Comparison of ENCODE assay signal across 22 mouse cellular contexts in genomic region chr3:59125783-59126555, GRCm38 (mm10). TPM values are rescaled to one million over a fixed set of nuclear protein-coding genes. Genes with fewer than 3 reads are reported as not detected.
A peak's percentile ranks its signal among the peaks of the same experiment; 100 is the strongest.
DNase-seq lines count a peak whose midpoint lies in the region; ATAC-seq lines count a peak whose summit lies in the region.
"Had no signal": no experiment of that assay in that cellular context is flagged by ENCODE, and none has a peak within 500 bp of the region (broad histone marks: within the 10 kb centered on the region; RNA-seq: fewer than 3 reads in every experiment).

No protein-coding gene starts in this region.

- no peak overlapping the region for H3K4me2 ChIP-seq in lung, embryonic 16.5 days (ENCODE audit: low read depth, low read length)
- H3K4me2 ChIP-seq in liver, embryonic 13.5 days = no peak overlapping the region
- H3K4me2 ChIP-seq: heart, embryonic 11.5 days; kidney, embryonic 15.5 days had no signal

- H3K4me1 ChIP-seq in heart, embryonic 10.5 days = peaks cover 29% of the 10 kb centered on the region
- peaks cover 30% of the 10 kb centered on the region for H3K4me1 ChIP-seq in lung, embryonic 16.5 days (replicated peaks; ENCODE audit: control insufficient read depth, insufficient read depth, low read length)
- H3K4me1 ChIP-seq in liver, embryonic 13.5 days (replicated peaks) = peaks cover 56% of the 10 kb centered on the region

- no peak overlapping the region for H3K4me3 ChIP-seq in heart, embryonic 10.5 days
- no peak overlapping the region for H3K4me3 ChIP-seq in lung, embryonic 16.5 days (ENCODE audit: low read length)
- H3K4me3 ChIP-seq in liver, embryonic 13.5 days (replicated peaks) = no peak overlapping the region
- H3K4me3 ChIP-seq: hindbrain, embryonic 10.5 days; kidney, embryonic 15.5 days; limb, embryonic 10.5 days; myocyte had no signal

- no peak for ATAC-seq in lung, embryonic 16.5 days (ENCODE audit: low read depth)
- peak; percentile 54 for ATAC-seq in liver, embryonic 13.5 days (ENCODE audit: low read depth)

- DNase-seq in heart, embryonic 10.5 days (ENCODE audit: low spot score) = no peak
- no peak for DNase-seq in heart, postnatal 10 days
- DNase-seq in lung, postnatal 14 days = no peak
- no peak for DNase-seq in liver, embryonic 13.5 days
- no peak for DNase-seq in layer of hippocampus, adult 9-11 months
- DNase-seq in gastrocnemius, postnatal 36 days = no peak
- DNase-seq: cerebellum, adult 9-10 months; gastrocnemius, postnatal 14 days; layer of hippocampus, postnatal 36 days; lung, postnatal 4 days; midbrain, embryonic 14.5 days; retina, postnatal 1 day; right cerebral cortex, postnatal 4 days; thymus, postnatal 25 days had no signal

- H3K27ac ChIP-seq in heart, embryonic 10.5 days = peak overlapping the region; percentile 16; the same call in 1 of the 2 replicates
- peak overlapping the region; percentile 51; the same call in 1 of the 2 replicates for H3K27ac ChIP-seq in lung, embryonic 16.5 days (ENCODE audit: low read length)
- peak overlapping the region; percentile 56; the same call in 1 of the 2 replicates for H3K27ac ChIP-seq in liver, embryonic 13.5 days
- H3K27ac ChIP-seq: hindbrain, embryonic 10.5 days; kidney, embryonic 15.5 days; limb, embryonic 10.5 days had no signal

- no peak overlapping the region for H3K9ac ChIP-seq in lung, embryonic 16.5 days (ENCODE audit: low read length)
- no peak overlapping the region for H3K9ac ChIP-seq in liver, embryonic 13.5 days
- H3K9ac ChIP-seq: kidney, embryonic 15.5 days had no signal

- no peaks in the 10 kb centered on the region for H3K27me3 ChIP-seq in heart, embryonic 10.5 days (ENCODE audit: insufficient read depth, poor library complexity, severe bottlenecking)
- H3K27me3 ChIP-seq in lung, embryonic 16.5 days (ENCODE audit: control insufficient read depth, insufficient read depth, low read depth, low read length) = no peaks in the 10 kb centered on the region
- H3K27me3 ChIP-seq in liver, embryonic 13.5 days = no peaks in the 10 kb centered on the region
- H3K27me3 ChIP-seq: kidney, embryonic 15.5 days had no signal

- no peaks in the 10 kb centered on the region for H3K9me3 ChIP-seq in heart, embryonic 10.5 days
- H3K9me3 ChIP-seq in lung, embryonic 16.5 days (ENCODE audit: control insufficient read depth, low read length) = no peaks in the 10 kb centered on the region
- no peaks in the 10 kb centered on the region for H3K9me3 ChIP-seq in liver, embryonic 13.5 days (replicated peaks)
- H3K9me3 ChIP-seq: hindbrain, embryonic 10.5 days; kidney, embryonic 15.5 days; limb, embryonic 10.5 days had no signal

- intact Hi-C loops in heart, postnatal 10 days (cut with DNase I) = no loop called here
- intact Hi-C loops in gastrocnemius, postnatal 36 days (cut with DNase I) = no loop called here

- H3K36me3 ChIP-seq in heart, embryonic 10.5 days = no peaks in the 10 kb centered on the region
- H3K36me3 ChIP-seq in lung, embryonic 16.5 days (ENCODE audit: control insufficient read depth, insufficient read depth, low read length) = no peaks in the 10 kb centered on the region
- no peaks in the 10 kb centered on the region for H3K36me3 ChIP-seq in liver, embryonic 13.5 days
- H3K36me3 ChIP-seq: hindbrain, embryonic 10.5 days; kidney, embryonic 15.5 days; limb, embryonic 10.5 days had no signal

- 52% methylated on average over 7 of the region's 7 CpGs for WGBS in heart, embryonic 10.5 days
- WGBS in lung, embryonic 16.5 days = 24% methylated on average over 7 of the region's 7 CpGs
- 50% methylated on average over 7 of the region's 7 CpGs for whole genome bisulfite sequencing in liver, embryonic 13.5 days (ENCODE audit: insufficient replicate concordance)

RNA-seq across cellular contexts. Expression of gene Gpr171, which starts 24.3 kb away (rescaled TPM):
- 0.89 and 1.7 TPM in 2 replicates for polyA plus RNA-seq in heart, embryonic 10.5 days (2016; fragmentation: Nextera tagmentation; extraction: Ambion mirVana)
- not detected for total RNA-seq in heart, postnatal 10 days (2021)
- 1.4 and 1.8 TPM in 2 replicates for polyA plus RNA-seq in lung, embryonic 16.5 days (2015; fragmentation: Nextera tagmentation; extraction: Ambion mirVana)
- polyA plus RNA-seq in liver, embryonic 13.5 days (2015; fragmentation: Nextera tagmentation; extraction: Ambion mirVana) = 1.3 and 1.5 TPM in 2 replicates
- total RNA-seq in gastrocnemius, postnatal 36 days (2021) = not detected
- total RNA-seq: gastrocnemius, postnatal 14 days; layer of hippocampus, postnatal 36 days had no signal
- polyA plus RNA-seq: C2C12; cortical plate, adult 2 months; myocyte had no signal

RNA-seq across cellular contexts. Expression of gene P2ry14, which starts 27.4 kb away (rescaled TPM):
- 1.4 and 3.4 TPM in 2 replicates for polyA plus RNA-seq in heart, embryonic 10.5 days (2016; fragmentation: Nextera tagmentation; extraction: Ambion mirVana)
- total RNA-seq in heart, postnatal 10 days (2021) = 1 to 10 TPM; 6.0 to 6.7 TPM
- 29.7 and 31.3 TPM in 2 replicates for polyA plus RNA-seq in lung, embryonic 16.5 days (2015; fragmentation: Nextera tagmentation; extraction: Ambion mirVana)
- 2.8 and 5.0 TPM in 2 replicates for polyA plus RNA-seq in liver, embryonic 13.5 days (2015; fragmentation: Nextera tagmentation; extraction: Ambion mirVana)
- 1 to 10 TPM; 1.6 to 1.7 TPM for total RNA-seq in gastrocnemius, postnatal 36 days (2021)
- polyA plus RNA-seq: C2C12 had no signal
